Mouse (Mus musculus): Measurements from ENCODE around the gene Coq5.

Gene Coq5

GRCm38 (mm10) chr5:115312354-115312753, 32.9 kb downstream of the Coq5 start:
- DNase-seq (ENCODE audit: low spot score in 2 of 2), result no peak

GRCm38 (mm10) chr5:115312816-115313667, 33.6 kb downstream of the Coq5 start:
- peak in 1 of 2 experiments; percentile 19 for DNase-seq (ENCODE audit: low spot score in 2 of 2)

GRCm38 (mm10) chr5:115313668-115313943, 34.1 kb downstream of the Coq5 start:
- no peak for DNase-seq (ENCODE audit: low spot score in 2 of 2)

GRCm38 (mm10) chr5:115316968-115317644, 37.6 kb downstream of the Coq5 start:
- no peak for DNase-seq (ENCODE audit: low spot score in 2 of 2)

- no peak for DNase-seq (ENCODE audit: low spot score in 2 of 2)
Observed at GRCm38 (mm10) chr5:115317645-115318328, 38.3 kb downstream of the Coq5 start.

GRCm38 (mm10) chr5:115319004-115319940, 39.8 kb downstream of the Coq5 start:
- peak in 1 of 2 experiments; percentile 44 for DNase-seq (ENCODE audit: low spot score in 2 of 2)

- DNase-seq (ENCODE audit: low spot score in 2 of 2), result peak in 1 of 2 experiments; percentile 57
Observed at GRCm38 (mm10) chr5:115326256-115326831, 46.9 kb downstream of the Coq5 start.

- peak; percentile 94 to 95 for DNase-seq (ENCODE audit: low spot score in 2 of 2)
Observed at GRCm38 (mm10) chr5:115326875-115327609, 47.6 kb downstream of the Coq5 start, which contains the start of gene Srsf9. Gene Srsf9, plus strand, starts transcription at chr5:115327177.

GRCm38 (mm10) chr5:115327610-115328548, 48.4 kb downstream of the Coq5 start:
- peak; percentile 25 to 39 for DNase-seq (ENCODE audit: low spot score in 2 of 2)

GRCm38 (mm10) chr5:115330955-115331354, 51.5 kb downstream of the Coq5 start:
- no peak for DNase-seq (ENCODE audit: low spot score in 2 of 2)

GRCm38 (mm10) chr5:115333626-115334025, 54.2 kb downstream of the Coq5 start:
- peak; percentile 58 to 67 for DNase-seq (ENCODE audit: low spot score in 2 of 2)

GRCm38 (mm10) chr5:115340007-115340406, 60.5 kb downstream of the Coq5 start:
- no peak for DNase-seq (ENCODE audit: low spot score in 2 of 2)

GRCm38 (mm10) chr5:115340577-115341313, 61.3 kb downstream of the Coq5 start, which contains the start of the genes Gatc and Triap1:
Gene Gatc, minus strand, starts transcription at chr5:115341178.
Gene Triap1, plus strand, starts transcription at chr5:115341225.
- DNase-seq (ENCODE audit: low spot score in 2 of 2), result peak; percentile 78 to 85

- DNase-seq (ENCODE audit: low spot score in 2 of 2), result no peak
Observed at GRCm38 (mm10) chr5:115341314-115342165, 62.1 kb downstream of the Coq5 start.

Data from spleen, postnatal 36 days (tissue).